In genomic region chr6:52851019-52851418, GRCm38 (mm10) we compare ENCODE assay signal across 9 mouse cellular contexts.
DNase-seq lines count a peak whose midpoint lies in the region; ATAC-seq and TF ChIP-seq lines count a peak whose summit lies in the region.
"Had no signal": no experiment of that assay in that cellular context is flagged by ENCODE, and none has a peak within 500 bp of the region (broad histone marks: within the 10 kb centered on the region; RNA-seq: fewer than 3 reads in every experiment).

No protein-coding gene starts in this region.

- H3K9ac ChIP-seq in midbrain, embryonic 13.5 days (replicated peaks): no peak overlapping the region
- H3K9ac ChIP-seq in midbrain, embryonic 11.5 days (ENCODE audit: low read length): no peak overlapping the region
- no peak overlapping the region for H3K9ac ChIP-seq in hindbrain, embryonic 13.5 days
- no peak overlapping the region for H3K9ac ChIP-seq in lung, postnatal 0 days (replicated peaks; ENCODE audit: low read depth)
- H3K9ac ChIP-seq: liver, embryonic 14.5 days had no signal

- no peak for TF ChIP-seq EP300 in lung, postnatal 0 days (IDR thresholded peaks at IDR 0.05)

- no peak for DNase-seq in midbrain, embryonic 11.5 days (ENCODE audit: low spot score, missing footprints)
- peak; percentile 80 for DNase-seq in gastrocnemius, adult 2 months
- DNase-seq in lung, postnatal 0 days (ENCODE audit: low spot score): peak; percentile 48
- no peak for DNase-seq in embryo, embryonic 9.5 days (ENCODE audit: extremely low spot score)
- DNase-seq in urinary bladder, postnatal 36 days (ENCODE audit: low spot score in 2 of 2): no peak

- no peaks in the 10 kb centered on the region for H3K9me3 ChIP-seq in midbrain, embryonic 13.5 days
- H3K9me3 ChIP-seq in midbrain, embryonic 11.5 days (ENCODE audit: control insufficient read depth, low read length): no peaks in the 10 kb centered on the region
- H3K9me3 ChIP-seq in hindbrain, embryonic 13.5 days: no peaks in the 10 kb centered on the region
- H3K9me3 ChIP-seq in lung, postnatal 0 days (ENCODE audit: low read length): no peaks in the 10 kb centered on the region

- H3K4me3 ChIP-seq in midbrain, embryonic 13.5 days (replicated peaks): no peak overlapping the region
- H3K4me3 ChIP-seq in midbrain, embryonic 11.5 days (ENCODE audit: low read depth, low read length): no peak overlapping the region
- H3K4me3 ChIP-seq in gastrocnemius, adult 2 months: peak overlapping the region; percentile 45
- no peak overlapping the region for H3K4me3 ChIP-seq in hindbrain, embryonic 13.5 days
- no peak overlapping the region for H3K4me3 ChIP-seq in lung, postnatal 0 days (ENCODE audit: low read depth, low read length)

- H3K36me3 ChIP-seq in midbrain, embryonic 13.5 days: no peaks in the 10 kb centered on the region
- H3K36me3 ChIP-seq in midbrain, embryonic 11.5 days (ENCODE audit: control insufficient read depth, insufficient read depth, low read length): no peaks in the 10 kb centered on the region
- H3K36me3 ChIP-seq in hindbrain, embryonic 13.5 days: no peaks in the 10 kb centered on the region
- H3K36me3 ChIP-seq in lung, postnatal 0 days (ENCODE audit: insufficient read depth, low read length): no peaks in the 10 kb centered on the region

- H3K4me2 ChIP-seq in midbrain, embryonic 13.5 days (replicated peaks): no peak overlapping the region
- no peak overlapping the region for H3K4me2 ChIP-seq in midbrain, embryonic 11.5 days
- H3K4me2 ChIP-seq in hindbrain, embryonic 13.5 days: no peak overlapping the region
- H3K4me2 ChIP-seq in lung, postnatal 0 days (replicated peaks; ENCODE audit: low read depth, low read length): no peak overlapping the region

- H3K27me3 ChIP-seq in midbrain, embryonic 13.5 days: no peaks in the 10 kb centered on the region
- H3K27me3 ChIP-seq in midbrain, embryonic 11.5 days (ENCODE audit: control insufficient read depth, insufficient read depth, low read length): no peaks in the 10 kb centered on the region
- no peaks in the 10 kb centered on the region for H3K27me3 ChIP-seq in hindbrain, embryonic 13.5 days
- H3K27me3 ChIP-seq in lung, postnatal 0 days (replicated peaks; ENCODE audit: insufficient read depth, low read length): no peaks in the 10 kb centered on the region

- peak overlapping the region; percentile 31; the same call in 1 of the 2 replicates for H3K27ac ChIP-seq in midbrain, embryonic 13.5 days
- H3K27ac ChIP-seq in midbrain, embryonic 11.5 days (ENCODE audit: low read depth, low read length): no peak overlapping the region
- peak overlapping the region; percentile 85 for H3K27ac ChIP-seq in gastrocnemius, adult 2 months
- H3K27ac ChIP-seq in hindbrain, embryonic 13.5 days: peak overlapping the region; percentile 76
- H3K27ac ChIP-seq in lung, postnatal 0 days (ENCODE audit: low read length): no peak overlapping the region
- H3K27ac ChIP-seq: liver, embryonic 14.5 days had no signal

- intact Hi-C loops in gastrocnemius, adult 2 months (cut with DNase I): no loop called here

- no peak for ATAC-seq in midbrain, embryonic 13.5 days
- no peak for ATAC-seq in midbrain, embryonic 11.5 days (ENCODE audit: low FRiP score)
- ATAC-seq in hindbrain, embryonic 13.5 days (ENCODE audit: low FRiP score): peak; percentile 28; the same call in 1 of the 2 replicates
- peak; percentile 38; the same call in 1 of the 2 replicates for ATAC-seq in lung, postnatal 0 days
- no peak for ATAC-seq in inflammation-experienced regulatory T-cells, adult 6 months

- 63% methylated on average over 5 of the region's 5 CpGs for WGBS in midbrain, embryonic 13.5 days
- WGBS in midbrain, embryonic 11.5 days: 83% methylated on average over 5 of the region's 5 CpGs
- WGBS in hindbrain, embryonic 13.5 days: 49% methylated on average over 5 of the region's 5 CpGs
- 42% methylated on average over 5 of the region's 5 CpGs for WGBS in lung, postnatal 0 days

- peaks cover 43% of the 10 kb centered on the region for H3K4me1 ChIP-seq in midbrain, embryonic 13.5 days (replicated peaks)
- H3K4me1 ChIP-seq in midbrain, embryonic 11.5 days (ENCODE audit: control insufficient read depth, insufficient read depth, low read length): peaks cover 5% of the 10 kb centered on the region; the same call in 1 of the 2 replicates
- H3K4me1 ChIP-seq in hindbrain, embryonic 13.5 days (replicated peaks): peaks cover 36% of the 10 kb centered on the region
- H3K4me1 ChIP-seq in lung, postnatal 0 days (ENCODE audit: insufficient read depth, low read depth, low read length): 0 out of 2 replicates have a peak, but pooled peaks cover 2% of the 10 kb centered on the region

- TF ChIP-seq CTCF in gastrocnemius, adult 2 months (IDR thresholded peaks at IDR 0.05): no peak
- no peak for TF ChIP-seq CTCF in lung, postnatal 0 days (IDR thresholded peaks at IDR 0.05)

Comparison
In these comparisons a context has a peak if more than half of its experiments do, and no peak if none do; other contexts are left out.
1. H3K27ac ChIP-seq: peak in midbrain, embryonic 13.5 days (single experiment), gastrocnemius, adult 2 months (single experiment) and hindbrain, embryonic 13.5 days (single experiment); none in midbrain, embryonic 11.5 days (single experiment) and lung, postnatal 0 days (single experiment).
2. ATAC-seq: peak in hindbrain, embryonic 13.5 days (single experiment) and lung, postnatal 0 days (single experiment); none in midbrain, embryonic 13.5 days (single experiment), midbrain, embryonic 11.5 days (single experiment) and inflammation-experienced regulatory T-cells, adult 6 months (single experiment).
3. DNase-seq: peak in gastrocnemius, adult 2 months (single experiment) and lung, postnatal 0 days (single experiment); none in midbrain, embryonic 11.5 days (single experiment), embryo, embryonic 9.5 days (single experiment) and urinary bladder, postnatal 36 days (0 of 2).